Mouse (Mus musculus) megakaryocyte, embryonic 14.5 days (primary cell): ENCODE measurements around the gene Ctdspl2.

Experiments
- FLI1 ChIP-seq: IDR thresholded peaks from 2 replicates; pipeline ENCODE4 v1.6.1; 2012; ENCODE audit warnings: low read length, inconsistent platforms, mixed read lengths
- GATA1 ChIP-seq: IDR thresholded peaks from 3 replicates; pipeline ENCODE4 v1.6.1; 2012; ENCODE audit warnings: mixed read lengths, low read length, inconsistent platforms, borderline replicate concordance

DNA sequence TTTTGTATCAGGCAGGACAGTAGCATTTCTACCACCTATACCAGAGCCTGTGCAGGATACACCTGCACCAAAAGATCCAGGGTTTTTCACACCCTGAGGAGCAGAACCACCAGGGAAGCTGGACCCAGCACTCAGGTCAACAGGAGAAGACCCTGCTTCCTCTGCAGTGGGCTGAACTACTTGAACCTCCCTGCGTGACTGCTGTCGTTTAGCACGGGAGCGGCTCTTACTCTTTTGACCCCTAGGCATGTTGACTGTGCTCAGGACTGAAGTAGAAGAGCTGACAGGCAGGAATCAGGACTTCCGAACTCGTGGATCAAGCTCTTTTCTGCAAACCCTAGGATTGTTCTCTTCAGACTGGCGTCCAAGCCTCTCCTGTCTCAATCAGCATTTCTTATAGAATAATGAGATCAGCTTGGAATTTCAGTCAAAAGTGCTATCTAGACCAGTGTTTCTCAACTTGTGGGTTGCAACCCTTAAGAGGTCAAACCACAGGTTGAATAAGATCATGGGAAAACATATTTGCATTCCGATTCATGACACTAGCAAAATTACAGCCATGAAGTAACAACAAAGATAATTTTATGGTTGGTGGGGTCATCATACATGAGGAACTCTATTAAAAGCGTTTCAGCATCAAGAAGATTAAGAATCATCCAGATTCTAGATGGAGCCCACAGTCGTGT, 687 bp upstream of the Ctdspl2 start:
- no peak for TF ChIP-seq GATA1
- TF ChIP-seq FLI1: no peak
